Mouse (Mus musculus): Measurements from ENCODE around the gene Gja5. TPM values are rescaled to one million over a fixed set of nuclear protein-coding genes. Genes with fewer than 3 reads are reported as not detected.

Gene Gja5
- total RNA-seq, 2 experiments from 2014 or later, result not detected

GRCm38 (mm10) chr3:96931261-96931681 lies 26.8 kb downstream of the Gja5 start:
- no peak for ATAC-seq (ENCODE audit: poor library complexity, severe bottlenecking)

- ATAC-seq (ENCODE audit: poor library complexity, severe bottlenecking), result peak; percentile 66
Observed at GRCm38 (mm10) chr3:96936241-96936640, 31.7 kb downstream of the Gja5 start.

DNA sequence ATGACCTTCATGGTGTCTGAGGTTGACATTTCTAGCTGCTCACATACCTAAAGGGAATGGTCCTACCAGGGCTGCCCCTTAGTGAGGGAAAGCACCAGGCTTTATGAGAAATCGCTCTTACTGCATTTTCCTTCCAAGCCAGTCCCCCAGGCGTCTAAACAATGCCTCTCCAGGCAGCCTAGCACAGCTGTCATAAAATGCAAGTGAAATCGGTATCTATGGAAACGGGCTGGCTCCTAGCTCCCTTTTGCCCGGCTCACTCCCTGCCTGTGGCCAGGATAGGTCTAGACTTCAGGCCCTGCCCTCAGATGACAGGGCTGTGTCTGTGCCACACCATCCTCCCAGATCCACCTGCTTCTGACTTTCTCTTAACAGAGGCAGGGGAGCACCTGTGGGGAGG lies 33.1 kb downstream of the Gja5 start:
- no peak for ATAC-seq (ENCODE audit: poor library complexity, severe bottlenecking)

GRCm38 (mm10) chr3:96938738-96939137 lies 34.2 kb downstream of the Gja5 start:
- peak; percentile 94 for ATAC-seq (ENCODE audit: poor library complexity, severe bottlenecking)

- no peak for ATAC-seq (ENCODE audit: poor library complexity, severe bottlenecking)
Observed at GRCm38 (mm10) chr3:96942706-96943105, 38.2 kb downstream of the Gja5 start.

DNA sequence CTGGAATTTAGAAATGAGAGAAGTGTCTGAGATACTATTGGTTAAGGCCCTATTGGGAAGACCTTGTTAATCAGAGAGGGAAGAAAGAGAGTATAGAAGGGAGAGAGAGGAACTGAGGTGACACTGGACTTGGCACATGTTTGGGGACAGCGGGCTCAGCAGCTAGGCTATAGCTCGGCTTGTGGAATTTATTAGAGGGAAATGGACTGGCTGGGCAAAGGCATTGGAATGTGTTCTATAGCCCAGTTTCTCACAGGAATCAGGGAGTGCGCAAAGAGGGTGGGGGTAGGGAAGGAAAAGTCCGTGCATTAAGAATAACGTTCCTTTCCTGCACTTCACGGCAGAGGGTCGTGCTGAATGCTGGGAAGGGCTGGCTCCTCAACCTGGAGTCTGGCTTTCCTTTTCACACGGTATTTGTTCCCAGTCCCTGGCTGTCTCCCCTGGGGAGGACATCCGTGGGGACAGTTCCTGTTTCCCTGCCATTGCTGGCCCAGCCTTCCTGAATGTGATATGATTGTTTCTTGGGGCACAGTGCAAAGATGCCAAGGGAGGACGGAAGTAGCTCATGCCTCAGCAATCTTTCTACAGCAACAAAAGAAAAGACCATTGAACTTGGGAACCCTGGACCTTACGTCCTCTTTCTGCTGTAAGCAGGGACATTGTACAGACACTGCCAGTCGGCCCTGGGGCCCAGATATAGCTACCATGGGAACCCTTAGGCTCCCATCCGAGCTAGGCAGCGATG lies 49.2 kb downstream of the Gja5 start:
- ATAC-seq (ENCODE audit: poor library complexity, severe bottlenecking), result no peak

DNA sequence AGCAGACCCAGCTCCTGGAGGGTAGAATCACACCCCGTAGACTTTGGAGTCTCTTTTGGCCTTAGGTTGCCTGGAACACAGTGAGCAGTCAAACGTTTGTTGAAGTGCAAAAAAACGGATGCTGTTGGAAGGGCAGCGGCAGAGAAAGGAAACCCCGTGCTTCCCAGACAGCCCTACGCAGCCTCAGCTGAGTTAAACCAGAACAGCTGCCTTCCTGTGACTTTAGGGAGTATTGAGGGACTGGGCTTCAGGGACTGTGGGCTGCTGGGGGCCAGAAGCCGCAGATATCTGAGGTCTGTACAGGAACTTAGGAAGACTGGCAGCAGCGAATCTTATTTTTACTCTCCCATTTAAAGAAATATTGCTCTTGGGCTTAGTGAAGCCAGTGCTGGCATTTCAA lies 56.1 kb downstream of the Gja5 start:
- no peak for ATAC-seq (ENCODE audit: poor library complexity, severe bottlenecking)

GRCm38 (mm10) chr3:96963088-96964034 lies 58.9 kb downstream of the Gja5 start:
- ATAC-seq (ENCODE audit: poor library complexity, severe bottlenecking), result no peak

DNA sequence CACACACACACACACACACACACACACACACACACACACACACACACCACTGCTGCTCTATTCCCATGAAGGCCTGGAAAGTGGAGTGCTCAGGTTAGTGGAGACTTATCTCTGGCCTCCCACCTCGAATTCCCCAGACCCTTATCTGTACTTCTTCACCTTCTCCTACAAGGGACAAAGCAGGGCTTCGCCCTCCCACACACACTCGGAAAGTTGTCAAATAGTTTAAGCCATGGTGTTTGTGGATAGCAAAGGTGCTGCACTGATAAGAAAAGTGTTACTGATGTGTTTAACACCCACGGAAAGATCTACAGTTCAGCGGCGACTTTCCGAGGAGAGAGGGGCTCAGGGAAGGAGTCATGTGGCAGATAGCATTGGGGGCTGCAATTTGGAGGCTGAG lies 66.5 kb downstream of the Gja5 start:
- ATAC-seq (ENCODE audit: poor library complexity, severe bottlenecking), result no peak

DNA sequence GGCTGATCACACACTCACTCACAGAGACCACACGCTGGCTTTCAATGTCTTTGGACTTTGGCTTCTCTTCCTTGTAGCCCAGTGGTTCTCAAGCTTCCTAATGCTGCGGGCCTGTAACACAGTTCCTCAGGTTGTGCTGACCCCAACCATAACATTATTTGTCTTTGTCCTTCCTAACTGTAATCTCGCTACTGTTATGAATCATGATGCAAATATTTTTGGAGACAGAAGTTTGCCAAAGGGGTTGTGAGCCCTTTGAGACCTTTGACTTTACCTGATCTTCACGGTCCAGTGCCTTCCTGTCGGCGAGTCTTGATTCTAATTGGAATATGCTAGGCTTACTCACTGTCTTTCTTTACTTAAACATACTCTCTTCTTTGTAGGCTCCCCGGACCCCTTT lies 70.0 kb downstream of the Gja5 start:
- no peak for ATAC-seq (ENCODE audit: poor library complexity, severe bottlenecking)

GRCm38 (mm10) chr3:96975628-96976027 lies 71.1 kb downstream of the Gja5 start:
- ATAC-seq (ENCODE audit: poor library complexity, severe bottlenecking), result no peak

DNA sequence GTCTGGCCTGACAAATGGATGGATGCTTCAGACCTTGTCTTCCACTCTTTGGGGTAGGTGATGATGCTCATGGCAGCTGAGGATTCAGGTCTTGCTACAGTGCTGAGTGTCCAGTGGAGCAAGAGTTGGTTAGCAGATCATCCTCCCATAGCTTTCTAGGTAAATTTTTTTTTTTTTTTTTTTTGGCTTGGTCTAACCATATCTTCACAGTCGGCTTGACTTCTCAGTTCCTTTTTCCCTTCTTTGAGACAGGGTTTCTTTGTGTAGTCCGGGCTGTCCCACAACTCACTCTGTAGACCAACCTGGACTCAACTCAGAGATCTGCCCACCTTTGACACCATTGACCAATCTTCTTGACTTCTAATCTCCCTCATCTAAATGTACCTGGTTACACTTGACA lies 73.0 kb downstream of the Gja5 start:
- no peak for ATAC-seq (ENCODE audit: poor library complexity, severe bottlenecking)

DNA sequence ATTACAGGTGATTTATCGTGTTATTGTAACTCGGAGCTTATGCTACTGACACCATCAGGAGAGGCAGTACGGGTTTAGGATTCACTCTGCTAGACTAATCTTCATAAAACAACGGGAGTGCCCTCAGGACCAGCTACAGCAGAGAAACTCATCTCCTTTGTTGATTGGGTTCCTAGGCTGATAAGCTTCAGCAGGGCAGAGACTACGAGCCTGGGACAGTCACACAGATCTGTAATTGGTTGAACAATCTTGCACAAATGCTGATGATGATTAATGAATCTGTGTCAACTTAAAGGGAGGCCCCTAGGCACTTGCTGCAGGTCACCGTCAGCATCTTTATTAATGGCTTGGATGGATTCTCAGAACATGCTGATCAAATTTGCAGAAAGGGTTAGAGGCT lies 74.0 kb downstream of the Gja5 start:
- ATAC-seq (ENCODE audit: poor library complexity, severe bottlenecking), result no peak

DNA sequence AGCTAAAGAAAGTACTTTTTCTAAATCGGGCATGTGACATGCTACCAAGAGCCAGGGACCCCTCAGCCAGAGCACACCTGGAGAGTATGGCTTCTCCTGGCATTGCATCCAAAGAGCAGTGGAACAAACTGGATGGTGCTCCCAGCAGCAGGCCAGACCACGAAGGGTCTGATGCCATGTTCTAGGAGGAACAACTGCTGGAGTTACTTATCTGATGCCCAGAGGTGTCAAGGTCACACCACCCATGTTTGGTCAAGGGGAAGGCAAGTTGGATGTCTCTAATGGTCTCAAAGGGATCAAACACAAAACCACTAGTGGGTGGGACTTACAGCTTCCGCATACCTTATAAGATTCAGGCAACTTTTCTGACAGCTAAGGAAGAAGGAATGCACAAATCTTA lies 74.5 kb downstream of the Gja5 start:
- no peak for ATAC-seq (ENCODE audit: poor library complexity, severe bottlenecking)

- no peak for ATAC-seq (ENCODE audit: poor library complexity, severe bottlenecking)
Observed at GRCm38 (mm10) chr3:96981833-96982232, 77.3 kb downstream of the Gja5 start.

GRCm38 (mm10) chr3:96982666-96983065 lies 78.2 kb downstream of the Gja5 start:
- ATAC-seq (ENCODE audit: poor library complexity, severe bottlenecking), result no peak

- ATAC-seq (ENCODE audit: poor library complexity, severe bottlenecking), result no peak
Observed at GRCm38 (mm10) chr3:96992526-96992925, 88.0 kb downstream of the Gja5 start.

DNA sequence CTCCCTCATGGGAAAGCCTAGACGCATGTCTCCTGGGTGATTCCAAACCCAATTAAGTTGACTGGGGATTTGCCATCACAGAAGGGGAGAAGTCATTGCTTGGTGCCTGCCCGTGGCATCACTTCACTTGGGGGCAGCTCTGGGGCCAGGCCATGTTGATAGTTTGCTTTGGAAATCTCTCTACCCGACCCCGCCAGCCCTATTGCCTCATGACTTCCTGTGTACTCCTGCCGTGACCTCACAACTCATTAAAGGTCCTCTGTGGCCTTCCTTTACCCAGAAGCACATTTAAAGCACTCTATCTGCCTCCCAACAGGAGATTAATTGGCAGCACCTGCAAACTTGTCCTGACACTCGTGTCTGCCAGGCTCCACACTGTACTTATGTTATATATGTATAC lies 93.3 kb downstream of the Gja5 start:
- peak; percentile 69 for ATAC-seq (ENCODE audit: poor library complexity, severe bottlenecking)

- peak; percentile 7; the same call in 1 of the 2 replicates for ATAC-seq (ENCODE audit: poor library complexity, severe bottlenecking)
Observed at GRCm38 (mm10) chr3:97003111-97003510, 98.6 kb downstream of the Gja5 start.

- ATAC-seq (ENCODE audit: poor library complexity, severe bottlenecking), result peak; percentile 62
Observed at GRCm38 (mm10) chr3:97004509-97004908, 100.0 kb downstream of the Gja5 start.

GRCm38 (mm10) chr3:97007010-97007448 lies 102.5 kb downstream of the Gja5 start:
- ATAC-seq (ENCODE audit: poor library complexity, severe bottlenecking), result no peak

- ATAC-seq (ENCODE audit: poor library complexity, severe bottlenecking), result no peak
Observed at GRCm38 (mm10) chr3:97025226-97025625, 120.7 kb downstream of the Gja5 start.

Measured in megakaryocyte, adult 5-6 weeks (primary cell).